Mouse (Mus musculus) frontal cortex, adult (tissue): ENCODE results near the gene Naga.
"Not testable (repeated sequence)": the region's sequence is repeated elsewhere in the genome, so short reads cannot be mapped to it uniquely, and the experiment has no call there.

Source experiments
- ATAC-seq: cut with Nextera tagmentation; 2 replicates; pipeline ENCODE4 v1.9.2; 2017; ENCODE audit warnings: mild to moderate bottlenecking, moderate library complexity, mixed read lengths; ENCODE audit not compliant: low TSS enrichment

Gene Naga

GRCm38 (mm10) chr15:82338593-82339112, at the start of gene Naga, which contains the start of the genes Pheta2 and Smdt1:
Gene Naga (minus strand): TSS chr15:82338925.
Gene Pheta2 (plus strand): TSS chr15:82338942.
Gene Smdt1 (plus strand): TSS chr15:82338959.
- ATAC-seq: peak; percentile 98

GRCm38 (mm10) chr15:82385729-82386128, 47.0 kb upstream of the Naga start:
- ATAC-seq: no peak

GRCm38 (mm10) chr15:82382441-82382840, 43.7 kb upstream of the Naga start:
- no peak for ATAC-seq

DNA sequence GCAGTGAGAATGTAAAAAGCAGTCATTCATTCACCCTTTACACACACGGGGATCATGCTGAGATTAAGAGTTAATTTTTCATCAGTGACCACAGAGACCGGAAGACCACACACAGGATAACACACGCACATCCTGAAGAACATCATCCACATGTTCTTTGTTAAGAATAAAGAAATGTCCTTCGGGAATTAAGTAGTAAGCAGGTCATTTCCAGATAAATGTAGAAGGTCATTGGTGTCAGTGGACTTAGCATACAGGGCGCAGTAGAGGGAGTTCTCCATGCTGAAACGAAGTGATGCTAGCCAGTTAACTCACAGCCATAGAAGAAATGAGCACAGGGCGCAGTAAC, 42.0 kb upstream of the Naga start:
- no peak for ATAC-seq

DNA sequence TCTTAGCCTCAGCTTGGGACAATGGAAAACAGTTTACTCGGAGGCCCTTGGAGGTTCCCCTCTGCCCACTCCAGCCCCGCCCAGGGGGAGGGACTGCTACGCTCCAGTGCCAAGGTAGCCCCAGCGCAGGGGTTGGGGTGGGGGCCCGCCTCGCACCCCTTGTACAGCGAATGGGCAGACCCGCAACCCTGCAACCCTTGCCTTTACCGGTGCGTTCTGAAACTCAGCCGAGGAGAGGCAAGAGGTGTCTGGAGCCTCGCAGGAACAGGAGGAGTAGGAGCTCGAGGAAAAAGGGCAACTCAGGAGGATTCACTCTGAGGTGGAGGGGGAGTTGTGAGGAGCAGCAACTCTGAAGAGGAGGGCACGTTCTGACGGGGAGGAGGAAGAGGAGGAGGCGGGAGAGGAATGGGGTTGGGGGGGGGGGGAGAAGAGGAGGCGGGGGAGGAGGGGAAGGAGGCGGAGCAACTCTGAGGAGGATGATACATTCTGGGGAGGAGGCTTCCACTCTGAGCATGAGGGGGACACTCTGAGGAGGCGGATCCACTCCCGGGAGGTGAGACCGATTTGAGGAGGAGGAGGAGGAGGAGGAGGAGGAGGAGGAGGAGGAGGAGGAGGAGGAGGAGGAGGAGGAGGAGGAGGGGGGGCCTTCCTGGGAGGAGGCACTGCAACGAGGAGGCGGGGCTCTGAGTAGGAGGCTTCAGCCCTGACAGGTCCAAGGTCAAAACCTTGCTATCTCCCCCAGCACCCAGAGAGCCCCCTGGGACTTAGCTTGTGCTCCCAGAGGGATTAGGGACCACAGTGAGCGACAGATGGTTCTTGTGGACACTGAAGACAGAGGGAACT, 41.4 kb upstream of the Naga start, which contains the start of gene Cyp2d22:
Cyp2d22 (minus strand) TSS at position 390 of the 843 bp plus-strand sequence.
- peak; percentile 36; the same call in 1 of the 2 replicates for ATAC-seq

DNA sequence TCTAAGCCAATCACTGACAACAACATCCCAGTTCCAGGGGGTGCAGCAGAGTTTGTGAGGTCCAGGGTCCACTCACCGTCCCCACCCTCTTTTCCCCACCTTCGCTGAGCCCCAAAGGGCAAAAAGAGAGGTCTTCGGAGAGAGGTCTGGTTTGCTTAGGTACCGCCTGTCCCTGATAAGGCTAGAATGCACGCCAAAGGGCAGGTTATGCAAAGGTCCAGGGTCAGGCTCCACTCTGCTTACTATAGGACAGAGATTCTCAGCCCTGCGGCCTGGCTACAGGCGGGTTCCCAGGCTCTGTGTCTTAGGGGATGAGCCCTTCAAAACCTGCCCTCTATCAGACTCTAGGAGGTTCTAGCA, 40.8 kb upstream of the Naga start:
- no peak for ATAC-seq

DNA sequence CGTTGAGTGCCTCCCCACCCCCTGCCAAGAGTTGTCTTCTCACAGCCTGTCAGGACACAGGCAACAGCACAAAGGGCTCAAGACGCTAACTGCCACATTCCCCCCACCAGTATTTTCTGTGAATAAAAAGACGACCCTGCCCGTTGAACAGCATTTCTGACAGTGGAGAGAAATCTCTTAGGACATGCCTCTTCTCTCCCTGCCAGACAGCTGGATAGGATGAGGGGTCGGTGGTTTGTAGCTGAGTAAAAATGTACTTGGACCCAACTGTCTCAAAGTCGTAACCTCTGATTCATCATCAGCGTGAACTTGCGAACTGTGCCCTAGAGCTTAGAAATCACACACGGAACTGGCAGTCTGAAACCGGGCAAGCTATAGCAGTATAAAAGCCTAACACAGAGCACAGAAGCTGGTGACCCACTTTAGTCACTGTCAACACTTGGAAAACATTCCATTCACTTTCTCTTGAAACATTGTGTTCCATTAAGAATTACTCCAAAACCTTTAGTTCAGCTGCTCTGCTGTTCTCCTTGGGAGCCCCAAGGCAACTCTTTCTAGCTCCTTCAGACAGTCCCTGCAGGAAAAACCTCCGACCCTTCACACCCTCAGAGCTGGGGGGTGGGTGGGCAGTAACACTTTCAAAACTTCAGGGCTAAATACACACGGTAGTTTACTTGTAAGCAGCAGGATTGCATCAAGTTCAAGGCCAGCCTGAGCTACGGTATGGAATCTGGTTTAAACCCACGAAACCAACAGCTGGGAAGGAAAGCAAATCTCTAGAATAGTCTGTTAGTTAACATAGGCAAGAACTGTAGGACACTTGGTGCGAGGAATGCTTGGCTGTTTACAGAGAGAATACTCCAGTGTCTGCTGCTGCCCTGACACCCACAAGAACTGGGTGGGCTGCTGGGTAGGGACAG, 39.8 kb upstream of the Naga start:
- ATAC-seq: no peak

DNA sequence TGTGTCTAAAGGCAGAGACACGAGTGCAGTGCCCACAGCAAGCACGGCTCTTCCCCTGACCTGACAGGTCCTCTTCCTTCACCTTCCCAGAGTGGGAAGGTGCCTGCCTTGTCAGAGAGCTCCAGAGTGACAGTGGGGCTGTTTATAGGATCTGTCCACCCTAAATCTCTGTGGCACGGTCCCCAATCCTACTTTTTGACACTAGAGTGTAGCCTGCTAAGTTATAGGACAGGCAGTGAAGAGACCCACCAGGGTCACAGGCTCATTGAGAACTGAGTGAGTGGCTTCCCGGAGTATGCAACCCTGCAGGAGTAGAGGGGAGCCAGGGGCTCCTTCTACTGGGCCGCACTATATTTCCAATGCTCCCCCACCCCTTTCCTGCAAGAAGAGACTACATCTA, 39.0 kb upstream of the Naga start:
- ATAC-seq: no peak

DNA sequence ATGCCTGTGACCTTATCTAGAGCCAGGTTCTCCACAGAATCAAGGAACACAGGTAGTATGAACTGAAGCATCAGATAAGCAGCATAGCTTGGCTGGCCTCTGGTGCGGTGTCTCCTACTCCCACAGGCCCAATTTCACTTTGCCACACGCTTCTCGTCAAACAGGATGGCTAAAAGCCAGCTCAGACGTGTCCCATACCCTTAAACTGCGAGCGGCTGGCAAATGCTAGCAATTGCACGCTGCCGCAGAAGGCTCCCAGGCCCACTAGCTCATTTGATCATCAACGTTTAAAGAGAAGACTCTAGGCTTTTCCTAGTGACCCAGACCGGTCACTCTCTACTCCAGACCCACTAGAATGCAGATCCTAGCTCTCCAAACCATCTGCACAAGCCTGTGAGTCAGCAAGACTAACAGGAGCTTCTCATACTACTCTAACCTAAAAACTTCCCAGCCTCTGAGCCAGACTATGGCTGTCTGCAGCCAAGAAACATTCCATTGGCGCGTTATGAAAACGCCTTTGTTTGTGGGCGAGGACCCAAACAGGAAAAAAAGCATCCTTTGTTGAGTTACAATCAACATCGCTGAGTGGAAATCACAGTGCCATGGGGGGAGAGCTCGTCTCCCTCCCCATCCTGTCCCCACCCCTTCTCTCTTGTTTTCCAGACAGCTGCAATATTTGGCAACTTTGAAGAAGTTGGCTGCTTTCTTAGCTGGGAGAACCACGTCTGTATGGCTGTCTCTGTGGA, 37.8 kb upstream of the Naga start:
- ATAC-seq: peak; percentile 59

DNA sequence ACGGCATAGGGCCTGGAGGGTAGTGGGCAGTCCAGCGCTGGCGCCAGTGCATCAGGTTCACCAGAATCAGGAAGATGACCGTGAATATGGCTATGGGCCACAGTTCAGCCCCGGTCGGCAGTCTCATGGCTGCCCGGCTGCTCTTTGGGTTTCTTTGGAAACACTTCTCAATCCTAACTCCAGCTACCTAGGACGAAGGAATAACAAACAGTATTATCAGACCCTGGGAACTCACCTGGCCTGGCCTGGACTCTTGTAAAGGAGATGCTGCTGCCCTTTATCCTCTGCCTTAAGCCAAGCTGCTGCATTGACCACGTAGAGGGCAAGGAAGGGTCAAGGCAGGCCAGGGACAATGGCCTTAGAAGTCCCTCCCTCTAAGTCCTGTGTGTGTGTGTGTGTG, 37.1 kb upstream of the Naga start:
- no peak for ATAC-seq

DNA sequence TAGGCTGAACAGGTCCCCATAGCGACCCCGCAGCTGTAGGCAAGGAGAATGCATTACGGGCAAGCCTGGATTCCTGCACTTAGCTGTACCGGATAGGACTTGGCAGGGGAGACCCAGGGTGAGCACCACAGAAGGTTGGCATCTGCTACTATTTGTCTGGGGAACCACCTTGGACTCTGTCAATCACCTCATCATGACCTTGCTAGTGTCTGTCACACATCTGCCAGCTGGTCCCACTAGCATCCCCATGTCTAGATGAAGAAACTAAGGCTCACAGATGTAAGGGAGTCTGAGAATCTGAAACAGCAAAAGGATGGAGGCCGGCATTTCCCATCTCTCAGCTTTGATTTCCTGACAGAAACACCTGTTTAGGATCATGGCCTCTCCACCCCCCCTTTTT, 35.7 kb upstream of the Naga start:
- no peak for ATAC-seq

DNA sequence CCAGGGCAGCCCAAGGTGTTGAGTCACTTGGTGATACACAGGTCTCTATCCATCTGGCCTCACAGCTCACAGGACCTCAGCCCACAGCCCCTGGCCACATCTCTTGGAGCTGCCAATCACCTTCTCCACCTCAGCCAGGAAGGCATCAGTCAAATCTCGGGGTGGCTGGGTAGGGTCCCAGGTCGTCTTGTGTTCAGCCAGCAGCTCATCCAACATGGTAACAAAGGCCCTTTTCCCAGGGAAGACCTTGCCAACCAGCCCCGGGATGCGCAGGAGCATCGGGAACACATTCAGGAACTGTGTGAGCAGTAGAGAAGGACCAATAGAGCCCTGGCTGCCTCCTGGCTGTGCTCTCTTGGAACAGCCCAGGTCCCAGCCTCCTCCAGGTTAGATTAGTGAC, 34.3 kb upstream of the Naga start:
- ATAC-seq: no peak

GRCm38 (mm10) chr15:82372446-82372845, 33.7 kb upstream of the Naga start:
- ATAC-seq: no peak

- no peak for ATAC-seq
Measured at GRCm38 (mm10) chr15:82368851-82369250, 30.1 kb upstream of the Naga start.

- ATAC-seq: no peak
Measured at GRCm38 (mm10) chr15:82368146-82368545, 29.4 kb upstream of the Naga start.

GRCm38 (mm10) chr15:82364561-82364960, 25.8 kb upstream of the Naga start:
- ATAC-seq: not testable (repeated sequence)

GRCm38 (mm10) chr15:82363801-82364200, 25.1 kb upstream of the Naga start:
- ATAC-seq: not testable (repeated sequence)

DNA sequence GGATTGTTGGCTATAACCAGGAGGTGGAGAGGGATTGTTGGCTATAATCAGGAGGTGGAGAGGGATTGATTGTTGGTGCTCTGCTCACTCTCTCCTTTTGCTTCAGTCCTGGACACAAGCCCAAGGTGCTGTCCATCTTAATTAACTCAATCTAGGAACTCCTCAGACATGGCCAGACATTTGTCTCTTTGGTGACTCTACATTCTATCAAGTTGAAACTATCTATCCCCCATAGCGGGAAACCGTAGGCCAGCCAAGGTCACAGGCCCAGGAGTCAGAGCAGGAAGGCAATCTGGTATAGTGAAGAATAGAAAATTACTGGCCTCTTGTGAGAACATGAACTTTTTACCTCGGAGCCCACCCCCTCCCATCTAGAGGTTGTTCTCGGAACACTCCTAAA, 23.5 kb upstream of the Naga start:
- no peak for ATAC-seq

GRCm38 (mm10) chr15:82361459-82362018, 22.8 kb upstream of the Naga start:
- ATAC-seq: 0 out of 2 replicates have a peak, but pooled peaks have one; percentile 47

- no peak for ATAC-seq
Measured at GRCm38 (mm10) chr15:82358431-82359260, 19.9 kb upstream of the Naga start.
